Mouse (Mus musculus) forebrain, embryonic 10.5 days (tissue): ENCODE data around the gene Mesp2. TPM values are rescaled to one million over a fixed set of nuclear protein-coding genes. Genes with fewer than 3 reads are reported as not detected.

ENCODE experiments used
- DNase-seq: peaks from one replicate; pipeline ENCODE4 v3.0.0-alpha.2; 2017; ENCODE audit warnings: low spot score; ENCODE audit errors: extremely low spot score
- H3K27ac ChIP-seq: fragments of 300-500 bp; sonication (generic); 2 replicates; pipeline ENCODE4 v1.5.1; 2016; ENCODE audit warnings: mild to moderate bottlenecking
- H3K27me3 ChIP-seq: fragments of 300-500 bp; sonication (generic); 2 replicates; pipeline ENCODE4 v1.6.1; 2016; ENCODE audit warnings: mild to moderate bottlenecking; ENCODE audit not compliant: poor library complexity, severe bottlenecking
- H3K36me3 ChIP-seq: fragments of 300-500 bp; sonication (generic); replicated peaks from 2 replicates; pipeline ENCODE4 v1.6.1; 2016; ENCODE audit warnings: mild to moderate bottlenecking, moderate library complexity
- H3K4me1 ChIP-seq: fragments of 300-500 bp; sonication (generic); 2 replicates; pipeline ENCODE4 v1.6.1; 2016
- H3K4me3 ChIP-seq: fragments of 300-500 bp; sonication (generic); 2 replicates; pipeline ENCODE4 v1.5.1; 2016; ENCODE audit warnings: mild to moderate bottlenecking, moderate library complexity
- H3K9me3 ChIP-seq: fragments of 300-500 bp; sonication (generic); 2 replicates; pipeline ENCODE4 v1.6.1; 2016; ENCODE audit warnings: mild to moderate bottlenecking, moderate library complexity
- WGBS: fragments of 180-500 bp; shearing (Covaris S2); methylation state at CpG from one replicate; pipeline ENCODE4 v1.1.7; 2016; 5-methylcytosine and 5-hydroxymethylcytosine counted together
- polyA plus RNA-seq: library from polyadenylated mRNA; unstranded; fragments of >200 nt; fragmentation: Nextera tagmentation; extraction: Ambion mirVana; gene quantifications from 2 replicates; pipeline ENCODE4 v1.2.1, GENCODE M21; 2016

Gene Mesp2
- polyA plus RNA-seq, 1 experiment from 2014 or later, result 0.40 TPM

- H3K4me3 ChIP-seq, result peak overlapping the region; percentile 56
- DNase-seq, result peak; percentile 47
- no peaks in the 10 kb centered on the region for H3K36me3 ChIP-seq
- no peaks in the 10 kb centered on the region for H3K9me3 ChIP-seq
- H3K27ac ChIP-seq, result peak overlapping the region; percentile 48
- H3K4me1 ChIP-seq, result peaks cover 49% of the 10 kb centered on the region
- peaks cover 92% of the 10 kb centered on the region for H3K27me3 ChIP-seq
- 2% methylated on average over 80 of the region's 80 CpGs for WGBS
These were observed 17.7 kb upstream of the Mesp2 start for GRCm38 (mm10) chr7:79792635-79793421.

GRCm38 (mm10) chr7:79793688-79794087, 16.8 kb upstream of the Mesp2 start, which contains the start of gene Mesp1:
Gene Mesp1, minus strand, starts transcription at chr7:79793788.
- Histone ChIP-seq H3K4me1 (peaks cover 50% of the 10 kb centered on the region), H3K9me3 (no peaks in the 10 kb centered on the region), H3K27ac (peak within 1 kb of the TSS; percentile 48), H3K27me3 (peaks cover 93% of the 10 kb centered on the region), H3K36me3 (no peaks in the 10 kb centered on the region), H3K4me3 (peak within 1 kb of the TSS; percentile 56)
- WGBS, result 78% methylated on average over 6 of the region's 6 CpGs
- no peak for DNase-seq

GRCm38 (mm10) chr7:79798606-79799005, 11.9 kb upstream of the Mesp2 start:
- no peaks in the 10 kb centered on the region for H3K9me3 ChIP-seq
- peaks cover 39% of the 10 kb centered on the region for H3K4me1 ChIP-seq
- DNase-seq, result no peak
- peaks cover 64% of the 10 kb centered on the region for H3K27me3 ChIP-seq
- 33% methylated on average over 5 of the region's 5 CpGs for WGBS
- H3K4me3 ChIP-seq, result no peak overlapping the region
- peak overlapping the region; percentile 6; the same call in 1 of the 2 replicates for H3K27ac ChIP-seq
- H3K36me3 ChIP-seq, result no peaks in the 10 kb centered on the region

GRCm38 (mm10) chr7:79799048-79799447, 11.5 kb upstream of the Mesp2 start:
- peaks cover 60% of the 10 kb centered on the region for H3K27me3 ChIP-seq
- H3K9me3 ChIP-seq, result no peaks in the 10 kb centered on the region
- DNase-seq, result peak; percentile 79
- no peak overlapping the region for H3K4me3 ChIP-seq
- H3K36me3 ChIP-seq, result no peaks in the 10 kb centered on the region
- H3K4me1 ChIP-seq, result peaks cover 39% of the 10 kb centered on the region
- WGBS, result 4% methylated on average over 8 of the region's 8 CpGs
- H3K27ac ChIP-seq, result no peak overlapping the region

- no peak overlapping the region for H3K27ac ChIP-seq
- DNase-seq, result no peak
- peaks cover 55% of the 10 kb centered on the region for H3K27me3 ChIP-seq
- 74% methylated on average over 6 of the region's 6 CpGs for WGBS
- H3K9me3 ChIP-seq, result no peaks in the 10 kb centered on the region
- H3K36me3 ChIP-seq, result no peaks in the 10 kb centered on the region
- H3K4me3 ChIP-seq, result no peak overlapping the region
- H3K4me1 ChIP-seq, result peaks cover 39% of the 10 kb centered on the region
These were observed 11.0 kb upstream of the Mesp2 start for GRCm38 (mm10) chr7:79799506-79799905.

GRCm38 (mm10) chr7:79800336-79800735, 10.2 kb upstream of the Mesp2 start:
- WGBS, result 87% methylated on average over 4 of the region's 4 CpGs
- H3K4me3 ChIP-seq, result no peak overlapping the region
- DNase-seq, result no peak

GRCm38 (mm10) chr7:79801391-79801790, 9.1 kb upstream of the Mesp2 start:
- Histone ChIP-seq H3K4me1 (peaks cover 39% of the 10 kb centered on the region), H3K27me3 (peaks cover 37% of the 10 kb centered on the region), H3K36me3 (no peaks in the 10 kb centered on the region), H3K9me3 (no peaks in the 10 kb centered on the region), H3K4me3 (no peak overlapping the region), H3K27ac (no peak overlapping the region; the same call in 1 of the 2 replicates)
- 79% methylated on average over 11 of the region's 11 CpGs for WGBS
- DNase-seq, result no peak

More at GRCm38 (mm10) chr7:79800336-79800735, 10.2 kb upstream of the Mesp2 start:
- Histone ChIP-seq H3K4me1 (peaks cover 39% of the 10 kb centered on the region), H3K36me3 (no peaks in the 10 kb centered on the region), H3K9me3 (no peaks in the 10 kb centered on the region), H3K27ac (no peak overlapping the region), H3K27me3 (peaks cover 47% of the 10 kb centered on the region)

- no peaks in the 10 kb centered on the region for H3K9me3 ChIP-seq
- no peak for DNase-seq
- peaks cover 31% of the 10 kb centered on the region for H3K27me3 ChIP-seq
These were observed 8.5 kb upstream of the Mesp2 start for GRCm38 (mm10) chr7:79802037-79802436.

GRCm38 (mm10) chr7:79803887-79804286, 6.6 kb upstream of the Mesp2 start:
- DNase-seq, result no peak
- Histone ChIP-seq H3K4me3 (no peak overlapping the region), H3K27me3 (peaks cover 13% of the 10 kb centered on the region; the same call in 1 of the 2 replicates), H3K27ac (no peak overlapping the region), H3K9me3 (no peaks in the 10 kb centered on the region), H3K4me1 (peaks cover 22% of the 10 kb centered on the region), H3K36me3 (no peaks in the 10 kb centered on the region)
- WGBS, result 87% methylated on average over 2 of the region's 2 CpGs

More at GRCm38 (mm10) chr7:79802037-79802436, 8.5 kb upstream of the Mesp2 start:
- 73% methylated on average over 5 of the region's 5 CpGs for WGBS
- no peaks in the 10 kb centered on the region for H3K36me3 ChIP-seq
- H3K4me3 ChIP-seq, result no peak overlapping the region
- H3K27ac ChIP-seq, result no peak overlapping the region; the same call in 1 of the 2 replicates
- peaks cover 37% of the 10 kb centered on the region for H3K4me1 ChIP-seq

- Histone ChIP-seq H3K9me3 (no peaks in the 10 kb centered on the region), H3K27ac (no peak overlapping the region), H3K4me3 (no peak overlapping the region), H3K27me3 (peaks cover 38% of the 10 kb centered on the region), H3K4me1 (peaks cover 9% of the 10 kb centered on the region), H3K36me3 (no peaks in the 10 kb centered on the region)
- WGBS, result 85% methylated on average over 7 of the region's 7 CpGs
- no peak for DNase-seq
These were observed 2.0 kb upstream of the Mesp2 start for GRCm38 (mm10) chr7:79808561-79808960.

- Histone ChIP-seq H3K4me1 (peaks cover 13% of the 10 kb centered on the region), H3K4me3 (no peak overlapping the region), H3K27ac (no peak overlapping the region), H3K9me3 (no peaks in the 10 kb centered on the region), H3K27me3 (peaks cover 56% of the 10 kb centered on the region), H3K36me3 (no peaks in the 10 kb centered on the region)
- DNase-seq, result no peak
- 90% methylated on average over 1 of the region's 1 CpGs for WGBS
These were observed 2.9 kb downstream of the Mesp2 start for GRCm38 (mm10) chr7:79813409-79813808.

- WGBS, result 3% methylated on average over 6 of the region's 6 CpGs
- no peaks in the 10 kb centered on the region for H3K36me3 ChIP-seq
These were observed 7.8 kb downstream of the Mesp2 start for GRCm38 (mm10) chr7:79818321-79818720.

GRCm38 (mm10) chr7:79819515-79819914, 9.0 kb downstream of the Mesp2 start:
- no peak overlapping the region for H3K27ac ChIP-seq
- 50% methylated on average over 4 of the region's 4 CpGs for WGBS
- DNase-seq, result no peak
- H3K4me3 ChIP-seq, result no peak overlapping the region
- H3K4me1 ChIP-seq, result peaks cover 26% of the 10 kb centered on the region
- H3K27me3 ChIP-seq, result peaks cover 47% of the 10 kb centered on the region
- H3K9me3 ChIP-seq, result no peaks in the 10 kb centered on the region; the same call in 1 of the 2 replicates
- H3K36me3 ChIP-seq, result no peaks in the 10 kb centered on the region

More at GRCm38 (mm10) chr7:79818321-79818720, 7.8 kb downstream of the Mesp2 start:
- H3K27me3 ChIP-seq, result peaks cover 47% of the 10 kb centered on the region
- no peak for DNase-seq
- no peak overlapping the region for H3K27ac ChIP-seq
- no peaks in the 10 kb centered on the region for H3K9me3 ChIP-seq
- H3K4me3 ChIP-seq, result no peak overlapping the region
- H3K4me1 ChIP-seq, result peaks cover 26% of the 10 kb centered on the region
